Comparison of ENCODE assay signal across 17 mouse cellular contexts in the genomic region with DNA sequence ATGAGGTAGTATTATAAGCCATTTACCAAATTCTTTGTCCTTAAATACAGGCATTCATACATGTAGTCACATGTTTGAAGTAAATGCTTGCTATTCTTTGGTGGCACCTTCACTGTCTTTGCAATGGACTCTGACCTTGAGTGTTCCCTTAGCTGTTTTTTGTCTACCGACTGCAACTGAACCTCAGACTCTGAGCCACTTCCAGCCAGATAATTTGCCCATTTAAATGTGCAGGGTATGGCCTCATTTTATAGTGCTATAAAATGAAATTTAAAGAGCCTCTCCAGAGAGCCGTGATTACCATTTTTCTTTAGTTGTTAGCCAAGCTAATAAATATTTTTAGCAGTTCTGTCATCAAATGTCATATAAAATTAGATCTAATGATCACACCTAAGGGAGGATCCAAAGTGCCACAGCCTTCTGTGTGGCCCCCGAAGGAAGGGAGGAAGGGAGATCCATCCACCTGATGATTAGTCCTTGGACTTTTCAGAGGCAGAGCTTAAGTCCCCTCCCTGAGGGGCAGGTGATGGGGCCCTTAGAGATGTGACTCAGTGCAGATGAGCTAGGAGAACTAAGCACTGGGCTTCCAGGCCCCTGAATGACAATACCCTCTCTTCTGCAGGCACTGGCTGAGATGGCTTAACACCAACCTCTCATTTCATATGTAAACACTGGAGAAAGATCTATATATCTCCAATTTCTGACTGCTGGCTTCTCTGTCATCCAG.
"Had no signal": no experiment of that assay in that cellular context is flagged by ENCODE, and none has a peak within 500 bp of the region (broad histone marks: within the 10 kb centered on the region; RNA-seq: fewer than 3 reads in every experiment).

No protein-coding gene starts in this region.

- DNase-seq: lung, adult 18-20 months; lung, embryonic 14.5 days; lung, postnatal 10 days; lung, postnatal 4 days; retina, postnatal 1 day; right cerebral cortex, postnatal 25 days; right cerebral cortex, postnatal 4 days; spleen, adult 18-20 months; thymus, adult 18-20 months; thymus, postnatal 14 days; thymus, postnatal 36 days had no signal

- H3K36me3 ChIP-seq: midbrain, embryonic 10.5 days; midbrain, embryonic 12.5 days; neural tube, embryonic 13.5 days; neural tube, embryonic 15.5 days had no signal

- ATAC-seq: midbrain, embryonic 16.5 days had no signal

- H3K27me3 ChIP-seq: neural tube, embryonic 13.5 days; neural tube, embryonic 15.5 days had no signal

- H3K4me2 ChIP-seq: lung, embryonic 14.5 days; midbrain, embryonic 12.5 days; neural tube, embryonic 13.5 days; neural tube, embryonic 15.5 days had no signal

- H3K27ac ChIP-seq: midbrain, embryonic 10.5 days; midbrain, embryonic 12.5 days; neural tube, embryonic 13.5 days; neural tube, embryonic 15.5 days had no signal

- H3K9ac ChIP-seq: lung, embryonic 14.5 days; midbrain, embryonic 12.5 days; neural tube, embryonic 13.5 days; neural tube, embryonic 15.5 days had no signal

- H3K4me3 ChIP-seq: midbrain, embryonic 10.5 days; midbrain, embryonic 12.5 days; myocyte; neural tube, embryonic 13.5 days; neural tube, embryonic 15.5 days had no signal

- H3K9me3 ChIP-seq: midbrain, embryonic 10.5 days; midbrain, embryonic 12.5 days; neural tube, embryonic 13.5 days; neural tube, embryonic 15.5 days had no signal
